Mouse (Mus musculus): Measurements from ENCODE around the gene Camk2b. TPM values are rescaled to one million over a fixed set of nuclear protein-coding genes. Genes with fewer than 3 reads are reported as not detected.

Gene Camk2b
- polyA plus RNA-seq, 1 experiment from 2014 or later: 2.0 TPM

DNA sequence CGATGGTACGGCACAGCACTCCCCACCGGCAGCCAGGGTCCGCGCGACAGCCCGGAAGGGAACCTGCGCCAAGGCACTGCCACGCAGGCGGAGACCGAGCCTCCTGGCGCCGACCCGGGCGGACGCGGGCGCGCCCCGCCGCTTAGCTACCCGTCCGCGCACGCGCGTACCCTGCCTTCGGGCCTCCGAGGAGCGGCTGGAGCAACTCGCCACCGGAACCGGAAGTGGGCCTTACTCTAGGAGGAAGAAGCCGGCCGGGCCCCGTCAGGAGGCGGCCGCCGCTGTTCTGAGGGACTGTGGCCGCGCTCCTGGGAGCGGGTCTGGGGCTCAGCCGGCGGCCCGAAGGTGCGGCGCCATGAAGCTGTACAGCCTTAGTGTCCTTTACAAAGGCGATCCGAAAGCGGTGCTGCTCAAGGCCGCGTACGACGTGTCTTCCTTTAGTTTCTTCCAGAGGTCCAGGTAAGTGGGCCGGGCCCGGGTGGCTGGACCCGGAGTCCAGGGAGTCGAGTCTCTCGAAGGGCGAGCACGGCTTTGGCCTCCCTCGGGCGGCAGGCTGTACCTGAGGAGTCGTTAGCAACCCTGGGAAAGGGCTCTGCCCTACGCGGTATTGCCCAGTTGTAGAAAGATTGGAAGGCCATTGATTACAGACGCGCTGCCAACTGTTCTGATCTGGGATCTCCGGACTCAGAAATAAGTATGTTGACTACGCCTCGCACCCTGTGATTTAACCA lies 110.5 kb downstream of the Camk2b start, which contains the start of gene Ykt6:
TSS of gene Ykt6 (plus strand) at position 148 of the 731 bp plus-strand sequence.
- TF ChIP-seq CTCF (IDR thresholded peaks at IDR 0.05; ENCODE audit: low read depth) (no peak), EP300 (IDR thresholded peaks at IDR 0.05; ENCODE audit: low read depth) (no peak)
- Histone ChIP-seq H3K4me3 (ENCODE audit: low read depth, low read length) (peak within 1 kb of the TSS; percentile 83), H3K9ac (replicated peaks) (peak within 1 kb of the TSS; percentile 91), H3K9me3 (ENCODE audit: low read length) (no peaks in the 10 kb centered on the region), H3K27me3 (ENCODE audit: insufficient read depth, low read length) (no peaks in the 10 kb centered on the region), H3K4me2 (ENCODE audit: low read depth, low read length) (peak within 1 kb of the TSS; percentile 85), H3K27ac (ENCODE audit: low read depth) (peak within 1 kb of the TSS; percentile 95), H3K4me1 (ENCODE audit: insufficient read depth) (peaks cover 19% of the 10 kb centered on the region), H3K36me3 (replicated peaks; ENCODE audit: insufficient read depth, low read length) (peaks cover 15% of the 10 kb centered on the region)
- ATAC-seq (peak; percentile 98), DNase-seq (peak; percentile 96)
- WGBS (ENCODE audit: insufficient replicate concordance): under 1% methylated on average over 71 of the region's 71 CpGs

DNA sequence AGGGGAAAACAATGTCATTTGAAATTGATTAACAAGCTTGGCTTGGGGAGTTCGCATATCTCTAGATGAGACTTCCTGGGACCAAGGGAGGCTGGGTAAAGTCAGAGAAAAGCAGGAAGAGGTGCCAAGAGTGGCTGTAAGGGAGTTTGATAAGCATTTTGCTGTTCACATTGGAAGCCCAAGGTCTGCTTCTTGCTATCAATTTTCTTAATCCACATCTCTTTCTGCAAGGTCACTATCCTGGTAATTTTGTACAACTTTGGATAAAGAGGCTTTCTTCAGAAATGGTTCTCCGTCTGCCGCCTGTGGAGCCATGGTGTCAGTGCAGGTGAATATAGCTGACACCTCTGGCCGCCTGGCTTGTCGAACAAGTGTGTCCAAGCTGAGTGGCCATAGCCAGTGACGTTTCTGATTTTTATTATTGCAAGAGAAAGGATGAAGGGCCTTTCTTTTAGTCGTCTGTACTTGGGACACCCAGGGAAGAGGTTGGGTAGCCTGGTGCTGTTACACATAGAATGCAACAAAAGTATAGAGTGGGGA lies 111.1 kb downstream of the Camk2b start:
- Histone ChIP-seq H3K4me2 (ENCODE audit: low read depth, low read length) (peak overlapping the region; percentile 85), H3K27me3 (ENCODE audit: insufficient read depth, low read length) (no peaks in the 10 kb centered on the region), H3K27ac (ENCODE audit: low read depth) (peak overlapping the region; percentile 95), H3K36me3 (replicated peaks; ENCODE audit: insufficient read depth, low read length) (peaks cover 8% of the 10 kb centered on the region), H3K9me3 (ENCODE audit: low read length) (no peaks in the 10 kb centered on the region), H3K4me1 (ENCODE audit: insufficient read depth) (peaks cover 20% of the 10 kb centered on the region), H3K9ac (replicated peaks) (peak overlapping the region; percentile 91), H3K4me3 (ENCODE audit: low read depth, low read length) (peak overlapping the region; percentile 83)
- ATAC-seq: peak; percentile 80
- 5% methylated on average over 7 of the region's 7 CpGs for WGBS (ENCODE audit: insufficient replicate concordance)
- TF ChIP-seq CTCF (IDR thresholded peaks at IDR 0.05; ENCODE audit: low read depth) (peak; percentile 59), EP300 (IDR thresholded peaks at IDR 0.05; ENCODE audit: low read depth) (no peak)
- peak; percentile 62 for DNase-seq

DNA sequence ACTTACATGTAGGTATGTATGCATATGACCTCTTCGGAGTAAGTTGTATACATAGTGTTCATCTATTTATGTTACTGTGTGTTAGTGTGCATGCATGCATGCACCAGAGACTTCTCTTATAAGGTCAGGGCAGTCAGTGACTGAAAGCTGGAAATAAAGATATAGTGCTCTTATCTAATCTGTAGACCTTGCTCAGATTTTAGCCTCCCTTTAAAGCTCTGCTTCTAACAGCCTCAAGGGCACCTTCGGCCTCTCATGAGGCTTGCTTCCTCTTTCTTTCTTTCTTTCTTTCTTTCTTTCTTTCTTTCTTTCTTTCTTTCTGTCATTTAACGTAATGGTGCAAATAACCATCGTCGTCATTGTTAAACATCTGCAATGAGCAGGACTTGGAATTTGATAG lies 111.7 kb downstream of the Camk2b start:
- ATAC-seq (no peak), DNase-seq (no peak)
- H3K4me2 ChIP-seq (ENCODE audit: low read depth, low read length): peak overlapping the region; percentile 85
- H3K4me3 ChIP-seq (ENCODE audit: low read depth, low read length): no peak overlapping the region
- WGBS (ENCODE audit: insufficient replicate concordance): 62% methylated on average over 5 of the region's 5 CpGs
- no peak overlapping the region for H3K9ac ChIP-seq (replicated peaks)
- H3K27me3 ChIP-seq (ENCODE audit: insufficient read depth, low read length): no peaks in the 10 kb centered on the region
- H3K9me3 ChIP-seq (ENCODE audit: low read length): no peaks in the 10 kb centered on the region
- peaks cover 6% of the 10 kb centered on the region for H3K36me3 ChIP-seq (replicated peaks; ENCODE audit: insufficient read depth, low read length)
- TF ChIP-seq EP300 (IDR thresholded peaks at IDR 0.05; ENCODE audit: low read depth) (no peak), CTCF (IDR thresholded peaks at IDR 0.05; ENCODE audit: low read depth) (no peak)
- no peak overlapping the region for H3K27ac ChIP-seq (ENCODE audit: low read depth)
- peaks cover 21% of the 10 kb centered on the region for H3K4me1 ChIP-seq (ENCODE audit: insufficient read depth)

GRCm38 (mm10) chr11:5953130-5953765 lies 112.9 kb downstream of the Camk2b start:
- H3K9ac ChIP-seq (replicated peaks): no peak overlapping the region
- 37% methylated on average over 8 of the region's 8 CpGs for WGBS (ENCODE audit: insufficient replicate concordance)
- H3K4me2 ChIP-seq (ENCODE audit: low read depth, low read length): no peak overlapping the region
- H3K27ac ChIP-seq (ENCODE audit: low read depth): no peak overlapping the region
- no peaks in the 10 kb centered on the region for H3K27me3 ChIP-seq (ENCODE audit: insufficient read depth, low read length)
- H3K9me3 ChIP-seq (ENCODE audit: low read length): no peaks in the 10 kb centered on the region
- peak; percentile 50 for DNase-seq
- no peak for ATAC-seq
- TF ChIP-seq CTCF (IDR thresholded peaks at IDR 0.05; ENCODE audit: low read depth) (peak; percentile 68), EP300 (IDR thresholded peaks at IDR 0.05; ENCODE audit: low read depth) (no peak)
- H3K36me3 ChIP-seq (replicated peaks; ENCODE audit: insufficient read depth, low read length): no peaks in the 10 kb centered on the region
- H3K4me1 ChIP-seq (ENCODE audit: insufficient read depth): peaks cover 21% of the 10 kb centered on the region
- no peak overlapping the region for H3K4me3 ChIP-seq (ENCODE audit: low read depth, low read length)

DNA sequence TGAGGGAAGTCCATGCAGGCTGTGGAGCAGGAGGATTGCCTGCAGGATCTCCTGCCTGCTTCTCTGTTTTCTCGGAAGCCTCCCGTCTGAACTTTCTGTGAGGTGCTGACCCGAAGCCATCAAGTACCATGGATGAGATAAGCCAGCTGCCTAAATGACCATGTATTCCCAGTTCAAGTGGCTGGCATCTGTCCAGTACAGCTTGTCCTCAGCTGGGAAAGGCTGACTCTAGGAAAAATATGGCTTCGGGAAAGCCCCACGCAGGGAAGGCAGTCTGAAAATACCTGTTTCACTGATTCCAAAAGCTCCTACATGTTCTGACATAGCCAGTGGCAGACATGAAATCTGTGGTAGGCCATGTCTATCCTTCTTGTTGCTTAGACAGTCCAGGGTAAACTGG lies 113.7 kb downstream of the Camk2b start:
- WGBS (ENCODE audit: insufficient replicate concordance): 75% methylated on average over 5 of the region's 5 CpGs
- DNase-seq (no peak), ATAC-seq (no peak)
- peaks cover 19% of the 10 kb centered on the region for H3K4me1 ChIP-seq (ENCODE audit: insufficient read depth)
- H3K27ac ChIP-seq (ENCODE audit: low read depth): no peak overlapping the region
- no peak overlapping the region for H3K9ac ChIP-seq (replicated peaks)
- no peak overlapping the region for H3K4me3 ChIP-seq (ENCODE audit: low read depth, low read length)
- H3K9me3 ChIP-seq (ENCODE audit: low read length): no peaks in the 10 kb centered on the region
- TF ChIP-seq EP300 (IDR thresholded peaks at IDR 0.05; ENCODE audit: low read depth) (no peak), CTCF (IDR thresholded peaks at IDR 0.05; ENCODE audit: low read depth) (no peak)
- no peak overlapping the region for H3K4me2 ChIP-seq (ENCODE audit: low read depth, low read length)
- H3K36me3 ChIP-seq (replicated peaks; ENCODE audit: insufficient read depth, low read length): no peaks in the 10 kb centered on the region
- no peaks in the 10 kb centered on the region for H3K27me3 ChIP-seq (ENCODE audit: insufficient read depth, low read length)
